Mouse (Mus musculus): ENCODE measurements around the gene Frrs1. TPM values are rescaled to one million over a fixed set of nuclear protein-coding genes. Genes with fewer than 3 reads are reported as not detected.

Frrs1 gene
- total RNA-seq, 4 experiments from 2014 or later, result 2.3 to 4.7 (median 3.9) TPM

DNA sequence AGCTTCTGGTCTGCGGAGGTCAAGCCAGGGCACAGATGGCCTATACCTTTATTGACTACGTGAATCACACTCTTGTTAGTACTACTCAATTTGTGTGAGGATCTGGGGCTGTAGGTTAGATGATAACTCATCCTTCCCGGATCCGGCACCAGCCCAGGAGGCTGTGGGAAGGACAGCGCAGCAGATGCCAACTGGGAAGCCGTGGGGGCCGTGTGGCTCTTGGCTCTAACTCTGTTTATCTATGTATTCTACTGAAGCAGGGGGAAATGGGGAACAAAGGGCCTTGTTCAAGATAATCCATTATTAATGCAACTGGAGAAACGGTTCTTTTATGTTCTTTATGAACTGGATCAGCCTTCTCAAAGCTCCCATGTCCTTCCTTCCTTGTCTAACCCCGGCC, 47.3 kb downstream of the Frrs1 start:
- DNase-seq (ENCODE audit: low spot score), result no peak

DNA sequence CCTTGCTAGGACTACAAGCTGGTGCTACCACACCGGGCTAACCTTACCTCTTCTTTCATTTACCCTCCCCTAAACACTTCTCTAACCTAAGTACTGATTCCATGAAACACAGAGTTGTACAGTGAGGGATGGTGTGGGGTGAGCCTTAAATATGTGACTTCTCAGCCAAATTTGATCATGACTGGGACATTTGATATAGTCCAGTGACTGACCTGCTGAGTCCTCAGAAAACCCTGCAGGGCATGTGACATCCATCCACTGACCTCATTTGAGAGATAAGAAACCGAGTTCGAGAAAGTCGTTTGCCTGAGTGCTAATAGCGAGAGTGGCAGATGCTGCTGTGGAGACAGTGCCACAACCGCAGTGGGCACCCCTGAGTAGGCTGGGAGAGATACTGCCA, 55.1 kb downstream of the Frrs1 start:
- DNase-seq (ENCODE audit: low spot score), result no peak

DNA sequence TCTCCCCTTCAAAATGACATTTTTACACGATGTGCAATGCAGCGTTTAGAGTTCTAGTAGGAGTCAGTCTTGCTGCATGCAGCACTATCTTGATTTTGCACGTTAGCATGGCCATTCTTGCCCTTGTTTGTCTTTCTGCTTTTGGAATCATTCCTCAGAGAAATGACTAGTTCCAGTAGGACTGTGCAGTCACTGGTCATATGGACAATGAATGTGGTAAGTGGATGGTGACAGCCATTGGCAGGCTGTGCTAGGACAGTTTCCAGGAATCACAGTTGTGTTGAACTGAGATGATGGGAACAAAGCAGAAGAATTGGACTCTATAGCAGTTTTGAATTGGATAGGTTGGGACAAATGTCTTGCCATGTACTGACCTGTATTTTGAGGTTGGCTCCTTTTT, 55.7 kb downstream of the Frrs1 start:
- peak; percentile 21 for DNase-seq (ENCODE audit: low spot score)

DNA sequence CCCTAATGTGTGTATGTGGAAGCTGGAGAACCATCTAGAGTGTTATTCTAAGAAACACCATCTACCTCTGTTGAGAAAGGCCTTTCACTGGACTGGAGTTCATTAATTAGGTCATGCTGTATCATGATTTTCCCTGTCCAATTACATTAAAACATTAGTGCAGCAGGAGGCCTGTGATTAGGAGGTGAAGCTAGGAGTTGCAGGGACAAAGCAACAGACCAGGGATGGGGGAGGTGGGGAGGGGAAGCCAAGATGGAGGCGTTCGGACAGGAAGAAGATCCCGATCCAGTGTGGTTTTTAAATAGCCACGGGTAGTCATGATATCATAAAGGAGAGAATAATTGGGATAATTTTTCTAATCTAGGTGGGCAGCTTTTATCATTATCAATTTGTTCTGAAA, 57.8 kb downstream of the Frrs1 start:
- no peak for DNase-seq (ENCODE audit: low spot score)

DNA sequence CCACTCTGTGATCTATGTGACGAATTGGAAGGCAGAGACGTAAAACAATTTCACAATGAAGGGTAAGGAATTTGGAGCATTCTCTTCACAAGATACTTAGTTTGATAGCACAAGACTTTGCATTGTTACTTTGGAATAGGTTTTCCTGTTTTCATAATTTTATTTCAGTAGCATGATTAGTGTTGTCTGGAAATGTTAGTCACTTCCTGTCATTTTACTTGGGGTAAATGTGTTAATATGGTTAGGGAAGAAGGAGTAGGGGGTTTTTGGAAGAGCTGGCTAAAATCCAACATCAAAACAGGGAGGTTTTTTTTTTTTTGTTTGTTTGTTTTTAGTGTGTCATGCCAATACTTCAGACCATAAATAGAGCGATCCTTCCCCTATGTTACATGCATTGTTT, 62.3 kb downstream of the Frrs1 start:
- peak; percentile 48 for DNase-seq (ENCODE audit: low spot score)

DNA sequence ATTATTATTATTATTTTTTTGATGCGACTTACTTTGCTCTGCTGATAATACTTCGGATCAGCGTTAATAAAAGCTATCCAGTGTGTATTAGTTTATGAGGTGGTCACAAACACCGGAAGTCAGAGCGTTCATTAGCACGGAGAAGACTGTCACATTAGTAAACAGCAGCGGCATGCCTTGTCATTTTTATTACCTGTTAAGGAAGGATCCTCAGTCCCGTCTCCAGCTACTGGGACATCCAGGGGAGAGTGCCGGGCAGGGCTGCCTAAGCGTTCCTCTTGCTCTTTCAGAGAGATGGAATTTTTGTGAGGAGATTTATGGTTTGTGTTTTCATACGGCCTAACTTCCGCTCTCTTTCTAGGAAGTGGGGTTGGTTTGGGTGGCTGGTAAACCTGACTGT, 63.8 kb downstream of the Frrs1 start:
- DNase-seq (ENCODE audit: low spot score), result no peak

DNA sequence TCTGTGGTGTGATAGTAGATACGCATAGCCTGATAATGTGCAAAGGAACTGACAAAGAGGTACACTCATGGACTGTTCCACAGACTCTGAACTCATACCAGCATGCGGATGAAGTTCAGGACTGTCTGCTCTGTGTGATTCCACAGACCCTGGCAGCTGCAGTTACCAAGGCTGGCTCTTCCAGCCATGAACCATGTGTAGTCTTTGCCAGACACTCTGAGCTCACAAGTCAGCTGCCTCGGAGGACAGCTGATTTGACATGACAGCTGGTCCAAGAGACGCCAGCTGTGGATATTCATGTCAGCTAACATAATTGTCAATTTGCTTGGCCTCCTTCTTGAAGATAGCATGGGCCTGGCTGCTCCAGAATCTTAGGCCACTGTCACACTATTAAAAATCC, 69.7 kb downstream of the Frrs1 start:
- peak; percentile 32 for DNase-seq (ENCODE audit: low spot score)

DNA sequence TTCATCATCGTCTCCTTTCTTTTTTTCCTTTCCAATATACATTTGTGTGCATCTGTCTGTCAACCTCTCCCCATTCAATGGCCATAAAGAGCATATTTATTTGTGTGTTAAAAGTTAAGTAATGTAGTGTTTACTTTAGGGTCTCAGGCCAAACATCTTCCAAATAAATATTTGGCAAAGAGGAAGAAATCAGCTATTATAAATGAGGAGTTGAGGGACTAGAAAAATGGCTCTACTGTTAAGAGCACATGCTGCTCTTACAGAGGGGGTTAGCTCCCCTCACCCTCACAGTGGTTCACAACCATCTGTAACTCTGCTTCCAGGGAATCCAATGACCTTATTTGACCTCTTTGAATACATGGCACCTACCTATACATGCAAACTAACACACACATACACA, 73.9 kb downstream of the Frrs1 start:
- DNase-seq (ENCODE audit: low spot score), result no peak

DNA sequence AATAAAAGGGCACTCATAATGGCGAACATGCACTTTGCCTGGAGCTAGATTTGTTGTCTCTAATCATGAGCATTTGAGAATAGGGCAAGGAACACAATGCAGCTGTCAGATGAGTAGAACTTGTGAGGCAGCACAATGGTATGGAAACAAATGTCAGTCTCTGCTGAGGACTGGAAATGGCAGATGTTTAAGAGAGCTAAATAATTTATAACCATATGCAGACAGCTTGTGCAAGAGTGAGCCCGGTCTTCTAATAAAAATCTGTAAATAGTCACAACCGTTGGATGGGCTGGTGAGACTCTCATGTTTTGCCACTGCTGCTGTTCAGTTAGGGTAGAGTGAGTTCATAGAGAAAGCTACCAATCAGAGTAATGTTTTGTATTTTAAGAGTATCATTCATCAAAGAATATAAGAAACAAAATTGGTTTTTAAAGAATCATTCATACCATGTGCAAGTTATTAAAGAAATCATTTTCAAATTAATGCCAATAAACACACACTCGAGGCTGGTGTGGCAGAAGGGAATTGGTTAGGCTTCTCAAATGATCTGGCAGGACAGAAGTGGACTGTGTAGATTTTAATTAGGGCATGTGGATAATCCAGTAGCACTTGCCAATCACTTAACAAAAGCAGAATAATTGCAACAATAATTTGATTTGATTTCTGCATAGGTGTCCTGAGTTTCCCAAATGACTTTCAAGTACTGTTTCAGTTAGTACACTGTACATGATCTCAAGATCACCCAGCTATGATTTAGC, 77.8 kb downstream of the Frrs1 start:
- DNase-seq (ENCODE audit: low spot score), result no peak

DNA sequence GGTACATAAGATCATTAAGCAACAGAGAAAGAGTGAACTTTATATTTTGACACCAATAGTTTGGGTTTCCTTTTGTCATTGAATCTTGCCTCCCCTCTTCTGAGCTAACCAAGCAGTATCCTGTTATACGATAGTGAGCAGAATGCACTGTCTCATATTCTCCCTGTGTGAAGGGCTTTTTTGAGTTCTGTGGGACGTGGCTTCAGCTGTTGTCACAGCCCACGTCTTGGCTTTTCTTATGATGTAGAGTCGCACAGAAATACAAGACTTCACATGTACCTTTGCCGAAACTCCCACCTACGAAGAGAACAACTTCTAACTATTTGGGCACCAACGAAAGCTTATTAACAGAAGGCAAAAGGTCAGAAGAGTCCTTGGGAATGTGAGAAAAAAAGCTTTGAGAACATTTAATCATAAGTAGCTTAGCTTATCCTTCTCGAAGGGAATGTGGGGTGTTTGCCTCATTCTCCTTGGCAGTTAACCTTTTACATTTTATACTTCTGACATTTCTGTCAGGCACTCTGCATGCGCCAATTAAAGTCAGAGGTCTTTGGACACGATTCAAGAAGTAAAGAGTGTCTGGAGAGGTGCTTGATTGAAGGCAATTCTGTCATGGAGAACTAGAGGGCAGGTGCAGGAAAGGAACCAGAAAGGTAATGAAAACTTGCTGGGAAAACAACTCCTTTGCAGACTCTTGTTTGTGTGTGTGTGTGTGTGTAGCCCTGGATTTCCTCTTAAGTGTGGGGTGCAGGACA, 81.7 kb downstream of the Frrs1 start:
- DNase-seq (ENCODE audit: low spot score), result no peak

DNA sequence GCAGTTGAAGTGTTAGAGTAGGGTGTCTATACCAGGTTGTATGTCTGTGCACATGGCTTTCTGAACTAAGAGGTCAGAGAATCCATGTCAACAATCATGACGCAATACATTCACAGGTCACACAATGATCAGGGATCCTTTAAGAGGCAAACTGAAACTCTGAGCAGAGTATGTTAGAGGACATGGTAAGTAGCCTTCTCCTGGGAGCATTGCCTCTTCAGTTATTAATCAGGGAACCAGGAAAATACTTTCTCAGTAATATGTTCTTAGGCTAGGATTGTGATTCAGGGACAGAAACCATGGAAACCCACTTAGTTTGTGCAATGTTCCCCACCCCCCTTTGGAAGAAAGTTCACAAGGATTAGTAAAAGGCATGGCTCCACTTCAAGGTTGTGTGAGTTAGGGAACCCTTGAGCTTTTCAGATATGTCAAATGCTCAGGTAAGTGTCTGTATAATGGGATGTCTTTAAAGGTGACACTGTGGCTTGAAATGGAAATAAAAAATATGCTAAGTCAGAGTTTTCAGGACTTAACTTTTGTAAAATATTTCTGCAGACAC, 82.4 kb downstream of the Frrs1 start:
- DNase-seq (ENCODE audit: low spot score), result no peak

DNA sequence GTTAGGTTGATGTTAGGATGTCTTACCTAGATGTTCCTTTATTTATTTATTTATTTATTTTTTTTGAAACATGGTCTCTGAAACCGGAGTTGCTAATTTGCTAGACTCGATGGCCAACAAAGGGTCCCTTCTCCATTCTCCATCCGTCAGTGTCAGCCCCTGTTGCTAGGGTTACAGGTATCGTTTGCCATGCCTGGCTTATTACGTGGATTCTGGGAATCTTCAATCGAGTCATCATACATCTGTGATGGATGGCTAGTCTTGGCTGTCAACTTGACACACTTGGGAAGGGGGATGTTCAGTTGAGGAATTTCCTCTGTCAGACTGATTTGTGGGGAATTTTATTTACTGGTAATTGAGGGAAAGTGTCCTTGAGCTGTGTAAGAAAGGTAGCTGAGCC, 83.5 kb downstream of the Frrs1 start:
- DNase-seq (ENCODE audit: low spot score), result no peak

DNA sequence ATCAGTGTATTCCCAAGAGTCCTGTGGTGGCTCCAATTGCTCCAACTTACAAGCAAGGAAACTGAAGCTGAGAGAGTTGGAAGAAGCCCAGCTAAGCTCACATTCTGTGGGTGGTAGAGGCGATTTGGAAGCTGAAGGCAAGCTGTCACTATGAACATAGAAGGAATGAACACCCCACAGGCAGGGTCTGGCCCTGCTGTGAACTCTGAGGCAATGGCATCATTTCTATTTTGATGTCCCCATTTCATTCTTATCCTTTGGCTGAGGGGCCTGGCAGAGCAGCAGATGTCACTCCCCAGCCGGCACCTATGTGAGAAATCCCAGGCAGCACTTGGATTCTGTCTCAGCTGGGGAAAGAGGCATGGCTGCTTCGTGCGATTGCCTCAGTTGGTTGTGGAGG, 84.2 kb downstream of the Frrs1 start:
- DNase-seq (ENCODE audit: low spot score), result no peak

DNA sequence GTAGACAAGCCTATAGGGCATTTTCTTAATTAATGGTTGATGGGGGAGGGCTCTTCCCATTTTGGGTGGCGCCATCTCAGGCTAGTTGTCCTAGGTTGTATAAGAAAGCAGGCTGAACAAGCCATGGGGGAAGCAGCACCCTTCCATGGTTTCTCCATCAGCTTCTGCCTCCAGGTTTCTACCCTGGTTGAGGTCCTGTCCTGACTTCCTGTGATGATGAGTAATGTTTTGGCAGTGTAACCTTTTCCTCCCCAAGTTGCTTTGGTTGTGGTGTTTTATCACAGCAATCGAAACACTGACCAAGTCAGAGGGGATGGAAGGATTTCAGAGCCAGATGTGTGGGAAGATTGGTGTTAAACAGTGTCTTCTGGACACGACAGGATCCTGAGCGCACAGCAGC, 87.2 kb downstream of the Frrs1 start:
- DNase-seq (ENCODE audit: low spot score), result no peak

DNA sequence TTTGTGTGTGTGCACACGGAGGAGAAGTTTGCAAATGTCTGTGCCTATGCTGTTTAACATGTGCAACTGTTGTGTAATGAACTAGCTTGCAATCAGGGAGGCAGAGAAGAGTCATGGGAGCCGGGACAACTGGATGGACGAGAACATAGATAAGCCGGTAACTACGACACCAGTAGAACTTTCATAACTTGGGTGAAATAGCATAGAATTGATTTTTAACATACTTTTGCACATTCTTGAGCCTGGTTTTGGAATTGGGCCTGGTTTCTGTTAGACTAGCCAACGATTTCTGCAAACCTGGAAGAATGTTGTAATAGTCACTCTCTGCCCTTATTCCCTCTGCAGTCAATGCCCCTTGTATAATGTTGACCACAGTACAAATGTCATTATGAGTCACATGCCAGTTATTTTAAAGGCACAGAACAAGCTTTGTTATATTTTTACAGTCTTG, 91.4 kb downstream of the Frrs1 start:
- DNase-seq (ENCODE audit: low spot score), result no peak

DNA sequence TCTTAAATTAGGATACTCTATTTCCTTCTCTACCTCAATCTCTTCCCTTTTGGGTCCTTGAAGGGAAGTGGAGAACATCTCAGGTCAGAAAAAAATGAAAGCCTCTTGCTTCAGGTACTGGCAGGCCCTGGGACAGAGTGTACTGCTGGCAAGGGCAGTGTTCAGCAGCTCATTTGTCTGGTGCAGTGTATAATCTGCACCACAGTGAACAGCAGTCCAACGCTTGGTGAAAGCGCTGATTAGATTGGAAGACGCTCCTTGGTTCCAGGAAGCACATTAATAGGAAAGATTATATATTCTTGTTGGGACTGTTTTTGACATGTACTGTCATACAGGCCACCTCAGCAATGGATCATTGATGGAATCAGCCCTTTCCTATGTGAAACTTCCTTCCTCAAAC, 92.2 kb downstream of the Frrs1 start:
- DNase-seq (ENCODE audit: low spot score), result no peak

DNA sequence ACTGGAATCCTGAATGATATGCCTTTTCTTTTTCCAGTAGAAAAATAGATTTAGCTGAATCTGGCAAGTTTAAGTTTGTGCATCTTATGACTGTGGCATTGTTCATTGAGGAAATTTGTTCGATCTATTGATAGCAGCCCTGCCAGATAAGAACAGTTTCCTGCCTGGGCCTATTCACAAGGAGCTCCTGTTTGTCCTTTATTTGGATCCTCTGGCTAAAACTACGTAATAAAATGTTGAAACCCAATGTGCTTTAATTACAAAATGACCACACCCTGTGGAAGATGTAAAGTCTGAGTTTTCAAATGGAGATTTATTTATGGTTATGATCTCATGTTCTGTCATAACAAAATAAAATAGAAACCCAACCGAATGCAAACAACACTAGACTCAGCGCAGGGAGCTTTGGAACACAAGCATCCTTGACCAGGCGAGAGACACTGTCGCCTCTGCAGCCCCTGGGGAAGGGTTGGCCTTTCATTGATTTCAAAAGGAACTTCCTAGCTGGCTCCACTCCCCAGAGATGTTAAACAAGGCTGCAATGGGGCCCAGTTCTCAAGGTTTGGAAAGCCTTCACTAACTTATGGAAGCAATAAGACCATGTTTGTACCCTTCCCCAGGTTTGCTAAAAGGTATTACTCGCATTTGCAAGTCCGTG, 93.1 kb downstream of the Frrs1 start:
- no peak for DNase-seq (ENCODE audit: low spot score)

DNA sequence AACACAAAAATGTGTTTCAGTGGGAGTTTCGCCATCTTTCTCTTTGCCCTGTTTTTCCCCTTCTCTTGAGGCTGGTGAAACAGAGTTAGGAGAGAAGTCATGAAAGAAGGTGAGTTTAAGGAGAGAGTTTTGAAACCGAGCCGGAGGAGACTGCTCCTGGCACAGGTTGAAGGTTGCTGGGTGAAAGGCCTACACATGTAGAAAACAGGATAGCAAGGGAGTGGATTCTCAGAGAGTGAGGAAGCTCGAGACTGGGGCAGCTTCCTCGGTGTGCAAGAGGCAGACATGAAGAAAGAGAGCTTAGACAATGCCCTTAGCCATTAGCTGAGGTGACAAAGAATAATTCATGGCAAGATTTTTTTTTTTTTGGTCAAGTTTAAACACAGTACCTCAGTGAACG, 94.1 kb downstream of the Frrs1 start:
- DNase-seq (ENCODE audit: low spot score), result no peak

DNA sequence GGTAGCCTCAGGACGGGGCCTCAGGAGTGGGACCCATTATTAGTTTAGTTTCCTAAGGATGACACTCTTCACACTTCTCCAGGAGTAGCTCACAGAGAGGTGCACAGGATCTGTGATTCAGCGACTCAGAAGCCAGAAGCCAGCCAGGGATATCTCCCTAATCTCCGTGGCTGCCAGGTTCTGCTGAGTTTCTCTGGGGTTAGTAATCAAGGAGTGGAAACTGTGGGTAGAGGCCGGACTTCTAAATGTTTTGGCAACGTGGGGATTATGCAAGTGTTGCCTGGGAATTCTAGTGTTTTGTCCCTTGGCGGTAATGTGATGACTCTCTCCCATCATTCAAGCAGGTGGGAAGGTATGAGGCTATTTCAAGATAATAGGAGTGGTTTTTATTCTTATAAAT, 95.8 kb downstream of the Frrs1 start:
- no peak for DNase-seq (ENCODE audit: low spot score)
